Mouse (Mus musculus) embryonic fibroblast, embryonic 13.5 days (primary cell): ENCODE results near the gene Cfap58.

Experiments used
- CTCF ChIP-seq: IDR thresholded peaks from 2 replicates; pipeline ENCODE4 v1.5.1; 2011; ENCODE audit warnings: mild to moderate bottlenecking, control low read depth, low read length, moderate library complexity, borderline replicate concordance; ENCODE audit not compliant: insufficient read depth
- POLR2A ChIP-seq: IDR thresholded peaks from 2 replicates; pipeline ENCODE4 v1.6.1; 2011; ENCODE audit warnings: low read depth, mild to moderate bottlenecking, control low read depth, low read length, moderate library complexity

DNA sequence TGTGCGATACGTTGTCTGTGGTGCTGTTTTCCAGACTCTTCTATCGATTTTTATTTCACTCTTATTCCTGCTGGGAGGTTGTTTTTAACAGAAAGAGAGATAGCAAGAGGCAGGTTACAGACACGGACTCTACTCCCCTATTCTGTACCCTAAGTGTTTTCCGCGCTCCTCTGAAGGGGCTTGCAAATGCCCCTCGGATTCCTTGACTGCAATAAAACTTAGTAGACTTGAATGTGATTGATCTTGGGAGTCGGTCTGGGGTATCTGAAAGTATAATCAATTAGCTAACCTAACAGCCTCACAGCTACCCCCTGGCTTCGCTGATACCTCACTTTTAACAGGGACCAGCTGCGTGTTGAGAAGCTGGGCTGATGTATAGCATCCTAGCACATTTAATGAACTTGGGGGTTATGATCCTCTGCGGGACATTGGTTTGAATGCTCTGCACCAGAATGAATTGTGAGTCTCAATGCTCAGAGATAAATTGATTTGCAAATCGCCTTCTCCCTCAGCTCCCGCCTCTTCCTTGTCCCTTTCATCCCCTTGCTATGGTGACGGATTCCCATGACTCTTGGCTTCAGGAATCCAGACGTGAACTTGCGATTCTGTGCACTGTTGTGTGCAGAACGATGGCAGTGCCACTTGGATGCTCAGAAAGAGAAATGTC, 31.7 kb downstream of the Cfap58 start:
- TF ChIP-seq POLR2A = no peak
- TF ChIP-seq CTCF = no peak
